Mouse (Mus musculus) brain, embryonic 14.5 days (tissue): ENCODE data around the gene Gnaq. TPM values are rescaled to one million over a fixed set of nuclear protein-coding genes. Genes with fewer than 3 reads are reported as not detected.
A peak's percentile ranks its signal among the peaks of the same experiment; 100 is the strongest.

Source experiments
- DNase-seq: peaks from one replicate; pipeline ENCODE4 v3.0.0-alpha.2; 2011; ENCODE audit warnings: low read depth
- CTCF ChIP-seq: fragments of 200-500 bp; IDR thresholded peaks from 2 replicates; pipeline ENCODE4 v1.5.1; 2012; ENCODE audit warnings: inconsistent platforms, mild to moderate bottlenecking, moderate library complexity, borderline replicate concordance; ENCODE audit not compliant: insufficient read depth, insufficient read length; ENCODE audit errors: extremely low read depth
- POLR2A ChIP-seq: fragments of 200-500 bp; IDR thresholded peaks from 2 replicates; pipeline ENCODE4 v1.6.1; 2012; ENCODE audit warnings: mild to moderate bottlenecking, inconsistent platforms, borderline replicate concordance; ENCODE audit not compliant: poor library complexity, insufficient read depth, insufficient read length, severe bottlenecking; ENCODE audit errors: extremely low read depth
- polyA plus RNA-seq: library from polyadenylated mRNA; depleted of rRNA; stranded (reverse); fragments of >200 nt; gene quantifications from 2 replicates; pipeline ENCODE4 v1.2.3, GENCODE M21; 2012

The Gnaq gene
- polyA plus RNA-seq, 1 experiment = 83.4 TPM

- no peak for DNase-seq
- TF ChIP-seq POLR2A (no peak), CTCF (no peak)
Observed at GRCm38 (mm10) chr19:16375881-16376280, 243.2 kb downstream of the Gnaq start.

GRCm38 (mm10) chr19:16378565-16378964 is 245.9 kb downstream of the Gnaq start:
- TF ChIP-seq CTCF (no peak), POLR2A (no peak)
- no peak for DNase-seq

- no peak for TF ChIP-seq POLR2A
- no peak for TF ChIP-seq CTCF
- no peak for DNase-seq
Observed at GRCm38 (mm10) chr19:16379687-16380086, 247.1 kb downstream of the Gnaq start.

GRCm38 (mm10) chr19:16382392-16382791 is 249.8 kb downstream of the Gnaq start:
- TF ChIP-seq CTCF = no peak
- no peak for TF ChIP-seq POLR2A
- DNase-seq = no peak

GRCm38 (mm10) chr19:16383127-16383526 is 250.5 kb downstream of the Gnaq start:
- no peak for DNase-seq
- TF ChIP-seq CTCF (no peak), POLR2A (no peak)

- DNase-seq = no peak
- TF ChIP-seq POLR2A (no peak), CTCF (no peak)
Observed at GRCm38 (mm10) chr19:16384094-16384493, 251.5 kb downstream of the Gnaq start.

- peak; percentile 89 for DNase-seq
Observed at GRCm38 (mm10) chr19:16384957-16385356, 252.3 kb downstream of the Gnaq start.

GRCm38 (mm10) chr19:16386514-16386913 is 253.9 kb downstream of the Gnaq start:
- peak; percentile 52 for DNase-seq
- TF ChIP-seq POLR2A = no peak
- no peak for TF ChIP-seq CTCF

More at GRCm38 (mm10) chr19:16384957-16385356, 252.3 kb downstream of the Gnaq start:
- TF ChIP-seq POLR2A (no peak), CTCF (no peak)

GRCm38 (mm10) chr19:16390192-16390795 is 257.7 kb downstream of the Gnaq start:
- no peak for TF ChIP-seq POLR2A
- no peak for TF ChIP-seq CTCF
- DNase-seq = no peak

- DNase-seq = no peak
- TF ChIP-seq POLR2A = no peak
- TF ChIP-seq CTCF = no peak
Observed at GRCm38 (mm10) chr19:16394381-16394780, 261.8 kb downstream of the Gnaq start.

GRCm38 (mm10) chr19:16403101-16403500 is 270.5 kb downstream of the Gnaq start:
- no peak for DNase-seq
- TF ChIP-seq CTCF (no peak), POLR2A (no peak)

GRCm38 (mm10) chr19:16407727-16408126 is 275.1 kb downstream of the Gnaq start:
- no peak for TF ChIP-seq POLR2A
- no peak for TF ChIP-seq CTCF
- DNase-seq = no peak
